In genomic region chr15:50361751-50362507, GRCm38 (mm10) we compare ENCODE assay signal across 7 mouse cellular contexts.
DNase-seq lines count a peak whose midpoint lies in the region.

No protein-coding gene starts in this region.

- DNase-seq in 3T3-L1 (ENCODE audit: low read depth, low spot score) (peak; percentile 55), A20 (ENCODE audit: low read depth, low spot score) (peak; percentile 16)
- DNase-seq in fibroblast of lung, adult 2 months (ENCODE audit: low read depth): peak; percentile 14
- DNase-seq in lung, postnatal 14 days: peak; percentile 15
- no peak for DNase-seq in urinary bladder, adult 2 months (ENCODE audit: low spot score)
- DNase-seq in right cerebral cortex, postnatal 25 days: no peak
- DNase-seq in kidney, adult 11 months: no peak

Comparison
In these comparisons a context has a peak if more than half of its experiments do, and no peak if none do; other contexts are left out.
1. DNase-seq: peak in 3T3-L1 (single experiment), A20 (single experiment), fibroblast of lung, adult 2 months (single experiment) and lung, postnatal 14 days (single experiment); none in urinary bladder, adult 2 months (single experiment), right cerebral cortex, postnatal 25 days (single experiment) and kidney, adult 11 months (single experiment).